Mouse (Mus musculus) liver, adult 2 months (tissue): ENCODE measurements at regions not wholly inside any gene's neighbourhood (a gene's known extent, or its start where the extent isn't known, plus 50 kb on each side); places are given as distances from the start of the nearest gene placed in this dataset.

Source experiments
- CTCF ChIP-seq: fragments of 200-500 bp; IDR thresholded peaks from 2 replicates; pipeline ENCODE4 v1.5.1; 2011; ENCODE audit warnings: low read depth, low read length, control low read depth
- POLR2A ChIP-seq: fragments of 200-500 bp; IDR thresholded peaks from 2 replicates; pipeline ENCODE4 v1.6.1; 2011; ENCODE audit warnings: low read length, control low read depth; ENCODE audit not compliant: insufficient read depth; ENCODE audit errors: extremely low read depth

DNA sequence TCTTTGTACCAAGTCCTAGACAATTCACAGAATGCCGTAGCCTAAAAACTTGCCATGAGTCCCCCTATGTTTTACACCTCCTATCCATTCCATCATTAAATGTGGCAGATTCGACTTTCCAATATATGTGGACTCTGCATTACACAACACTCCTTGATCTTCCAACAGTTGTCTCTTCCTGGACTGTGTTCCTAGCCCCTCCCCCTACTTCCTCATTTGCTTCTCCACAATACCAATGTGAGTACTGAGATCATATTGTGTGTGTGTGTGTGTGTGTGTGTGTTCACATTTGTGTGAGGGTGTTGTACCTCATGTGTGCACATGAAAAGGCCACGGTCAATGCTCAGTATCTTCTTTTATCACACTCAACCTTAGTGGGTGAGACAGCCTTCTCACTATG is 144.5 kb upstream of the Klf6 start:
- no peak for TF ChIP-seq POLR2A
- no peak for TF ChIP-seq CTCF
